Mouse (Mus musculus): ENCODE data around the gene Gtpbp4. TPM values are rescaled to one million over a fixed set of nuclear protein-coding genes. Genes with fewer than 3 reads are reported as not detected.

The Gtpbp4 gene
- polyA plus RNA-seq, 1 experiment: 11.1 TPM

DNA sequence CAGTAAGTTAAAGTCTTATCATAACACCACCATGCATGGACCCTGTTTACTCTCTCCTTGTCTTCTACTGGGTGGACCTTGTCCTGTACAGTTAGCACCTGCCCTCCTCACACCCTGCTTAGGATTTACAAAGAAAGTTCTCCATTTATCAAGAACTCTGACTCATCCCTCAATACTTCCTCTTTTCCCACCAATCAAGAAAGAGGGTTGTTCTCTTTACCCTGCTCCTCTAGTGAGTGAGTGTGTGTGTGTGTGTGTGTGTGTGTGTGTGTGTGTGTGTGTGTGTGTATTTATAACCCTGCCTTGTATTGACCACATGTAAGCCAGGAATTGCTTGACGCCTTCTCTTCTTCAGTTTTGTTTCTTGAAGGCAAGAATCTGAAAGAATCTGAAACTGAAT, 26.7 kb upstream of the Gtpbp4 start:
- Histone ChIP-seq H3K4me3 (ENCODE audit: control insufficient read depth, low read depth, low read length) (no peak overlapping the region), H3K36me3 (ENCODE audit: control insufficient read depth, insufficient read depth, low read length) (no peaks in the 10 kb centered on the region), H3K27me3 (ENCODE audit: control insufficient read depth, insufficient read depth, low read length) (no peaks in the 10 kb centered on the region), H3K27ac (ENCODE audit: control insufficient read depth, insufficient read depth, low read depth, low read length) (no peak overlapping the region), H3K4me1 (ENCODE audit: control insufficient read depth, insufficient read depth, low read length) (no peaks in the 10 kb centered on the region)
- TF ChIP-seq CTCF (IDR thresholded peaks at IDR 0.05; ENCODE audit: control insufficient read depth, insufficient read depth, insufficient replicate concordance, low read depth, low read length) (no peak), POLR2A (IDR thresholded peaks at IDR 0.05; ENCODE audit: control insufficient read depth, low read depth, low read length) (no peak)

GRCm38 (mm10) chr13:9021556-9021955, 25.7 kb upstream of the Gtpbp4 start:
- Histone ChIP-seq H3K36me3 (ENCODE audit: control insufficient read depth, insufficient read depth, low read length) (no peaks in the 10 kb centered on the region), H3K4me3 (ENCODE audit: control insufficient read depth, low read depth, low read length) (no peak overlapping the region), H3K27me3 (ENCODE audit: control insufficient read depth, insufficient read depth, low read length) (no peaks in the 10 kb centered on the region), H3K4me1 (ENCODE audit: control insufficient read depth, insufficient read depth, low read length) (no peaks in the 10 kb centered on the region), H3K27ac (ENCODE audit: control insufficient read depth, insufficient read depth, low read depth, low read length) (no peak overlapping the region)
- no peak for TF ChIP-seq POLR2A (IDR thresholded peaks at IDR 0.05; ENCODE audit: control insufficient read depth, low read depth, low read length)

DNA sequence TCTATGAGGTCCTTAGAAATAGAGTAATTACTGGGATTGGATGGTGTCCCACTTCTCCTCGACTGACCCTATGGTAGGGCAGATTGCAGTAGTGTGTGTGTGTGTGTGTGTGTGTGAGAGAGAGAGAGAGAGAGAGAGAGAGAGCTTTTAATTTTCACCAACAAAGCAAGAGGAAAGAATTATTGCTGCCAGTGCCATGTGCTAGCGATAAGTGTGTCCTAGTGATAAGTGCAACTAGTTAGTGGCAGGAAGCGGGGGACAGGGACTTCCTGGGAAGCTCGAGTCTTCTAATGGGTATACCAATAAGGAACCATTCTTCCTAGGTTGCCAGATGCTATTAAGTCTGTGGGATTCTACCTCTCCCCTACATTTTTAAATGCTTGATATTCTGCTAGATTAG, 23.8 kb upstream of the Gtpbp4 start:
- no peak overlapping the region for H3K27ac ChIP-seq (ENCODE audit: control insufficient read depth, insufficient read depth, low read depth, low read length)
- H3K36me3 ChIP-seq (ENCODE audit: control insufficient read depth, insufficient read depth, low read length): no peaks in the 10 kb centered on the region
- no peaks in the 10 kb centered on the region for H3K4me1 ChIP-seq (ENCODE audit: control insufficient read depth, insufficient read depth, low read length)

GRCm38 (mm10) chr13:9018974-9019587, 23.2 kb upstream of the Gtpbp4 start:
- TF ChIP-seq CTCF (IDR thresholded peaks at IDR 0.05; ENCODE audit: control insufficient read depth, insufficient read depth, insufficient replicate concordance, low read depth, low read length): no peak
- no peak for TF ChIP-seq POLR2A (IDR thresholded peaks at IDR 0.05; ENCODE audit: control insufficient read depth, low read depth, low read length)
- H3K27me3 ChIP-seq (ENCODE audit: control insufficient read depth, insufficient read depth, low read length): no peaks in the 10 kb centered on the region
- no peaks in the 10 kb centered on the region for H3K4me1 ChIP-seq (ENCODE audit: control insufficient read depth, insufficient read depth, low read length)

More for the DNA sequence above, 23.8 kb upstream of the Gtpbp4 start:
- Histone ChIP-seq H3K4me3 (ENCODE audit: control insufficient read depth, low read depth, low read length) (no peak overlapping the region), H3K27me3 (ENCODE audit: control insufficient read depth, insufficient read depth, low read length) (no peaks in the 10 kb centered on the region)
- no peak for TF ChIP-seq CTCF (IDR thresholded peaks at IDR 0.05; ENCODE audit: control insufficient read depth, insufficient read depth, insufficient replicate concordance, low read depth, low read length)
- no peak for TF ChIP-seq POLR2A (IDR thresholded peaks at IDR 0.05; ENCODE audit: control insufficient read depth, low read depth, low read length)

DNA sequence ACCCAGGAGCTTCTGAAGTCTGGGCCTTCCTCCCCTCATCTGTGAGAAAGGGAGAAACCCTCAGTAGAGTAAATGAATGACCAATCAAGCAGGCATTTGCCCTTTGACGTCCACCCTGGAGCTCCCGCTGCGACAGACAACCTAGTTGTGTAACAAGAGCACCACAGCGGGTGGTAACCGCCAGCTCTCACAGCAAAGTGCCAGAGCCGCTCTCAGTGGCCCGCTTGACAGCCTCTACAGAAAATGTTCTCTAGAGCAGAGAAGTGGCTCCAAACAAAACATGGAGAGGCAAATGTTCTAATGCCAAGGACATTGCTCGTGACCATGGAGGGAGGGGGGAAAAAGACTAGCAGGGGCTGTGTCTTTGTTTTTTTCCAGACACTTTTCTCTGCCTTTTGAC, 21.3 kb upstream of the Gtpbp4 start:
- Histone ChIP-seq H3K27me3 (ENCODE audit: control insufficient read depth, insufficient read depth, low read length) (no peaks in the 10 kb centered on the region), H3K27ac (ENCODE audit: control insufficient read depth, insufficient read depth, low read depth, low read length) (no peak overlapping the region), H3K36me3 (ENCODE audit: control insufficient read depth, insufficient read depth, low read length) (no peaks in the 10 kb centered on the region), H3K4me3 (ENCODE audit: control insufficient read depth, low read depth, low read length) (no peak overlapping the region), H3K4me1 (ENCODE audit: control insufficient read depth, insufficient read depth, low read length) (no peaks in the 10 kb centered on the region)
- no peak for TF ChIP-seq POLR2A (IDR thresholded peaks at IDR 0.05; ENCODE audit: control insufficient read depth, low read depth, low read length)
- TF ChIP-seq CTCF (IDR thresholded peaks at IDR 0.05; ENCODE audit: control insufficient read depth, insufficient read depth, insufficient replicate concordance, low read depth, low read length): no peak

More at GRCm38 (mm10) chr13:9018974-9019587, 23.2 kb upstream of the Gtpbp4 start:
- Histone ChIP-seq H3K4me3 (ENCODE audit: control insufficient read depth, low read depth, low read length) (no peak overlapping the region), H3K27ac (ENCODE audit: control insufficient read depth, insufficient read depth, low read depth, low read length) (no peak overlapping the region), H3K36me3 (ENCODE audit: control insufficient read depth, insufficient read depth, low read length) (no peaks in the 10 kb centered on the region)

- no peak for TF ChIP-seq CTCF (IDR thresholded peaks at IDR 0.05; ENCODE audit: control insufficient read depth, insufficient read depth, insufficient replicate concordance, low read depth, low read length)
- no peak for TF ChIP-seq POLR2A (IDR thresholded peaks at IDR 0.05; ENCODE audit: control insufficient read depth, low read depth, low read length)
- Histone ChIP-seq H3K27me3 (ENCODE audit: control insufficient read depth, insufficient read depth, low read length) (no peaks in the 10 kb centered on the region), H3K36me3 (ENCODE audit: control insufficient read depth, insufficient read depth, low read length) (no peaks in the 10 kb centered on the region), H3K4me3 (ENCODE audit: control insufficient read depth, low read depth, low read length) (no peak overlapping the region), H3K27ac (ENCODE audit: control insufficient read depth, insufficient read depth, low read depth, low read length) (no peak overlapping the region), H3K4me1 (ENCODE audit: control insufficient read depth, insufficient read depth, low read length) (no peaks in the 10 kb centered on the region)
These were observed 18.5 kb upstream of the Gtpbp4 start for GRCm38 (mm10) chr13:9014431-9014830.

DNA sequence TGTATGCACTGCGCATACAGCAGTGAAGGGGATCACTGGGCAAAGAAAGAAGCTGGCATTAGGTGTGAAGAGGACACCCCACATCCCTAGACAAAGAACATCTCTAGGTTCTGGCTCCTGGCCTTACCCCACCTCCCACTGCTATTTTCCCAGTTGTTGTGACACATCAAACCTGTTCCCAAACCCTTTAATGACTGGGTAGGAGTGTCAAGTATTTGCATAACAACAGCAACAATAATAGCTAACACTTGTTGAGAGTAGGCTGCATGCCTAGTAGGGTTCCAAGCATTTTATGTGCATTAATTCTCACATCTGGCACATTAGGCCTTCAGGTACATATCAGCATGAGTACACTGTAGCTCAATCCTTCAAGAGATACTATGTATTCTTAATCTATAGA, 17.6 kb upstream of the Gtpbp4 start:
- TF ChIP-seq POLR2A (IDR thresholded peaks at IDR 0.05; ENCODE audit: control insufficient read depth, low read depth, low read length): no peak
- no peaks in the 10 kb centered on the region for H3K27me3 ChIP-seq (ENCODE audit: control insufficient read depth, insufficient read depth, low read length)
- no peaks in the 10 kb centered on the region for H3K4me1 ChIP-seq (ENCODE audit: control insufficient read depth, insufficient read depth, low read length)
- no peak overlapping the region for H3K27ac ChIP-seq (ENCODE audit: control insufficient read depth, insufficient read depth, low read depth, low read length)
- no peaks in the 10 kb centered on the region for H3K36me3 ChIP-seq (ENCODE audit: control insufficient read depth, insufficient read depth, low read length)
- H3K4me3 ChIP-seq (ENCODE audit: control insufficient read depth, low read depth, low read length): no peak overlapping the region
